Mouse (Mus musculus) brown adipose tissue, adult 24 weeks (tissue): ENCODE results near the gene Nrsn2. TPM values are rescaled to one million over a fixed set of nuclear protein-coding genes. Genes with fewer than 3 reads are reported as not detected.

Experiments
- polyA plus RNA-seq: library from polyadenylated mRNA; stranded (reverse); fragments of >200 nt; gene quantifications from 2 replicates; pipeline ENCODE4 v1.2.4, GENCODE M21; 2012; ENCODE audit not compliant: missing spikeins, insufficient read depth, insufficient read length

The Nrsn2 gene
- polyA plus RNA-seq, 1 experiment = not detected

Other genes starting within 250 kb of the Nrsn2 start
- 12.1 and 20.7 TPM in 2 replicates for gene Tcf15, start 233.1 kb downstream of the Nrsn2 start, polyA plus RNA-seq
- 90.2 and 95.3 TPM in 2 replicates for gene Csnk2a1, start 149.8 kb downstream of the Nrsn2 start, polyA plus RNA-seq
- gene Tbc1d20, start 82.8 kb downstream of the Nrsn2 start, polyA plus RNA-seq = 68.9 and 101 TPM in 2 replicates
- gene Rbck1, start 44.0 kb downstream of the Nrsn2 start, polyA plus RNA-seq = 38.1 and 47.7 TPM in 2 replicates
- 4.8 and 5.2 TPM in 2 replicates for gene Trib3, start 32.6 kb downstream of the Nrsn2 start, polyA plus RNA-seq
- 0.46 and 0.99 TPM in 2 replicates for gene Sox12, start 21.4 kb upstream of the Nrsn2 start, polyA plus RNA-seq
- gene Zcchc3, start 38.4 kb upstream of the Nrsn2 start, polyA plus RNA-seq = 1.2 and 1.4 TPM in 2 replicates
- gene 6820408C15Rik, start 38.9 kb upstream of the Nrsn2 start, polyA plus RNA-seq = 0.71 and 0.79 TPM in 2 replicates
- gene Defb23, start 88.0 kb upstream of the Nrsn2 start, polyA plus RNA-seq = not detected in 2 replicates
- not detected in 2 replicates for gene Defb20, start 100.4 kb upstream of the Nrsn2 start, polyA plus RNA-seq
- gene Defb22, start 113.5 kb upstream of the Nrsn2 start, polyA plus RNA-seq = not detected in 2 replicates
- gene Defb26, start 135.1 kb upstream of the Nrsn2 start, polyA plus RNA-seq = not detected in 2 replicates
- not detected in 2 replicates for gene Defb28, start 141.6 kb upstream of the Nrsn2 start, polyA plus RNA-seq
- gene Defb29, start 163.5 kb upstream of the Nrsn2 start, polyA plus RNA-seq = not detected in 2 replicates
- gene Gm17416, start 192.7 kb upstream of the Nrsn2 start, polyA plus RNA-seq = not detected in 2 replicates
- gene Defb21, start 196.1 kb upstream of the Nrsn2 start, polyA plus RNA-seq = not detected in 2 replicates
- gene Defb19, start 203.7 kb upstream of the Nrsn2 start, polyA plus RNA-seq = not detected in 2 replicates
- gene Defb45, start 222.8 kb upstream of the Nrsn2 start, polyA plus RNA-seq = not detected in 2 replicates
- not detected in 2 replicates for gene Defb36, start 227.7 kb upstream of the Nrsn2 start, polyA plus RNA-seq
- gene Defb25, start 246.4 kb upstream of the Nrsn2 start, polyA plus RNA-seq = not detected in 2 replicates